Mouse (Mus musculus) layer of hippocampus, postnatal 10 days (tissue): ENCODE data around the gene Ift80. TPM values are rescaled to one million over a fixed set of nuclear protein-coding genes. Genes with fewer than 3 reads are reported as not detected.
A peak's percentile ranks its signal among the peaks of the same experiment; 100 is the strongest.
"Not testable (repeated sequence)": the region's sequence is repeated elsewhere in the genome, so short reads cannot be mapped to it uniquely, and the experiment has no call there.

Experiments
- DNase-seq, 2 experiments: peaks; one replicate each; pipeline ENCODE4 v3.0.0; 2021; ENCODE audit warnings: low spot score in 2 of 2
- total RNA-seq, 2 experiments: library from RNA; stranded (reverse); gene quantifications; 2 replicates each; pipeline ENCODE4 v1.2.3; 2021

The Ift80 gene
- total RNA-seq, 2 experiments from 2014 or later, result 13.4 to 22.5 TPM

DNA sequence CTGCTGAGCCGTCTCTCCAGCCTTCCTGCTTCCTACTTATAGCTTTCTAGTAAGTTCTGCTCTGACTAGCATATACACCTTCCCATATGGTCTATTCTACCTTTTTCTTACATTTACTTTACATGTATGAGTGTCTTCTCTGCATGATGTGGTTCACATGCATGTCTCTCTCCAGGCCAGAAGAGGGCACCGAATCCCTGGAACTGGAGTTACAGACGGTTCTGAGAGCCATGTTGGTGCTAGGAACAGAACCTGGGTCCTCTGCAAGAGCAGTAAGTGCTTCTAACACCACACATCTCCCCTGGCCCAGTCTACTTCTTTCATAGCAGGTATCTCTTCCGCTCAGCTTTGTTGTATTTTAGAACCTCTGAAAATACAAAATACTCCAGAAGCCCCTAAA is 1.6 kb downstream of the Ift80 start:
- DNase-seq, result no peak

DNA sequence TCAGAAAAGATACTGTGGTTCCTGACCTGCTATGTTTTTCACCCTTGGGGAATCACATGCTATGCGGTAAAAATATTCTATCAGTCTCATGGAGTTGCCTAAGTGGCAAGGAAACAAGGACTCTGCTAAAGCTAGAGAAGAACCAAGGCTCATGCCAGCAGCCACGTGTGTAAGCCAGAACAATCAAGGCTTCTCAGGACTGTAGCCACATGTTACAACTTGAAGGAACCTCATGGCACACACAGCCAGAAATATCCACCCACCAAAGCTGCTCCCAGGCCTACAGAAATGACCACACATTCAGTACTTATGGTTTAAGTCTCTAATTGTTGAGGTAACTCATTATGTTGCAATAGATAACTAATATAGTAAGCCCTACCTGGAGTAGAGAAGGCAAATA is 17.8 kb downstream of the Ift80 start:
- DNase-seq, result no peak

DNA sequence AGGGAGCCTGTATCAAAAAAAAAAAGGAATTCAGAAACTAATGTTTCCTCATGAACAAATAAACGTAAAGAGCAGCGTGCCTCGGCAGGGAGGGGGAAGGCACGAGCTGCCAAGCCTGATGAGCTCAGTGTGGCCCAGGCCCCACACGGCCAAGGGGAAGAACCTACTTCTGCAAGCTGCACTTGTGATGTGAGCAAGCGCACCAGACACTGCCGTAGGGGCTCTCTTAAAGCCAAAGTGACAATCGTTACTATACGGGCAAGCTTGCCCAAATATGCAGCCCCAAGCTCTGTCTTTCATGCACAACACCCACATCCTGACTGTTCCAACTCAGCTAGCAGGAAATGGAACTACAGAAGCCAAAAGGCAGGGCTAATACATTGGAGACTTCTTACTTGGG is 23.5 kb downstream of the Ift80 start:
- DNase-seq, result no peak

DNA sequence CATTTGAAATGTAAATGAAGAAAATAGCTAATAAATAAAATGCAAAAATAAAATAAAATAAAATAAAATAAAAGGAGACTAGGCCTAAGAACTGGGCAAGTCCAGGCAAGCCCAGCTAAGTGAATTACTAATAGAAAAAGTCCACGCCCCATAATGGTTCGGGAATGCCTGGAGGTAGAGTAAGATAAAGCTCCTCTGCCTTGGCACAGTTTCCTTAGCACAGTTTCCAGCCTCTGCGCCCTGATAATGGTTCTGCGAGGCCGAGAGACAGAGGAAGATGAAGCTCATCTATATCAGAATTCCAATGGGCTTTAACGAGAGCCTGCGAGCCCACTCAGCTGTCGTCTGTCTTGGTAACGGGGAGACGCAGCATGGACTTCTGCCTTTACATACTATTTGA is 25.2 kb downstream of the Ift80 start:
- DNase-seq, result no peak

DNA sequence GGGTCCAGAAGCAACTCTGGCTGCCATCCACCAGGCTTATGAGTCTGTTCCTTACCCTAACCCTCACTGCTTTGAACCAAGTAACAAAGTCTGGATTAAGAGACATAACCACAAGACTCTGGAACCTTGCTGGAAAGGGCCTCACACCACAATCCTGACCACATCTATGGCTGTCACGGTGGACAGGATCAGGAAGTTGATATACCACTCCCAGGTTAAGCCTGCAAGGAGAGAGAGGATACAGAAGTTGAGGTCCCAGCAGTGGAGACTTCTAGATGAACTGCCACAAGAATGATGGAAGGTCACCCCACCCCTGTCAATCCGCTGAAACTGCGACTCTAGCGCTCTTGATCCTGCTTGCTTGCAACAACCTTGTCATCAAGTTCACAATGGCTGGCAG is 26.7 kb downstream of the Ift80 start:
- no peak for DNase-seq

DNA sequence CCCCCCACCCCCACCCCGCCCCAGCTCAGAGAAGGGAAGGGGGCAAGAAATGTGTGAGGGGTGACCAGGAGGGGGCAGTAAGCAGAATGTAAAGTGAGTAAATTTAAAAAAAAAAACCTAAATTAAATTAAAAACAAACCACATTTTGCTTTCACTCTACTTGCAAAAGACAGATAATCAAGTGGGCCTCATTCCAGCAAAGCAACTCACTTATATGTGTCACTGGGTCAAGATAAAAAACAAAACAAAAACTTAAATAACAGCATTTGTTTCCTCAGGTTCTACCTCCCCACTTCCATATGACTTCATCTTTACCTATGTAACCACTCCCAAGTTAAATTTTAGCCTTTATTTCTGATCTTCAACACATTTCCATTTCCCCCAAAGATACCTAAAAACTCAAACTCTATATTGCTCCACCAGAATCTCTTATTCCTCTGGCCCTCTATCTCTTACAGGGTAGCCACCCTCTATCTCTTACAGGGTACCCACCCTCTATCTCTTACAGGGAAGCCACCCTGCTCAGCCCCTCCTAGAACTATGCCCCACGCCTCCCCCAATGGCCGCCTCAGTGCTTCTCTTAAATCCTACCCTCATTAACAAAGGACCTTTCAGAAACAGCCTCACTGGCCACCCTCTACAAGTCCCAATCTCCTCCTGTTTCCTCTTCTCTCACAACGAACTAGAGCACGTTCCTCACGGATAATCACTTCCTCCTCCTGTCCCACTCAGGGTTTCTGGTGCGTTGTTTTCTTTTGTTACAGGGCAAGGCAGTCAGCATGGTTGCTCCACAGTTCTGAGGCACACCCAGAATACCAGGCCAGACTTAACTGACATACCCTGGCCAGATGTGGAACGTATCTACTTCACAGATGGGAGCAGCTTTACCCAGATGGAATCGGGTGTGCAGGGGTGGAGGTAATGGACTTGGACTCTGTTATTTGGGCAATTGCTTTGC is 28.6 kb downstream of the Ift80 start:
- no peak for DNase-seq

DNA sequence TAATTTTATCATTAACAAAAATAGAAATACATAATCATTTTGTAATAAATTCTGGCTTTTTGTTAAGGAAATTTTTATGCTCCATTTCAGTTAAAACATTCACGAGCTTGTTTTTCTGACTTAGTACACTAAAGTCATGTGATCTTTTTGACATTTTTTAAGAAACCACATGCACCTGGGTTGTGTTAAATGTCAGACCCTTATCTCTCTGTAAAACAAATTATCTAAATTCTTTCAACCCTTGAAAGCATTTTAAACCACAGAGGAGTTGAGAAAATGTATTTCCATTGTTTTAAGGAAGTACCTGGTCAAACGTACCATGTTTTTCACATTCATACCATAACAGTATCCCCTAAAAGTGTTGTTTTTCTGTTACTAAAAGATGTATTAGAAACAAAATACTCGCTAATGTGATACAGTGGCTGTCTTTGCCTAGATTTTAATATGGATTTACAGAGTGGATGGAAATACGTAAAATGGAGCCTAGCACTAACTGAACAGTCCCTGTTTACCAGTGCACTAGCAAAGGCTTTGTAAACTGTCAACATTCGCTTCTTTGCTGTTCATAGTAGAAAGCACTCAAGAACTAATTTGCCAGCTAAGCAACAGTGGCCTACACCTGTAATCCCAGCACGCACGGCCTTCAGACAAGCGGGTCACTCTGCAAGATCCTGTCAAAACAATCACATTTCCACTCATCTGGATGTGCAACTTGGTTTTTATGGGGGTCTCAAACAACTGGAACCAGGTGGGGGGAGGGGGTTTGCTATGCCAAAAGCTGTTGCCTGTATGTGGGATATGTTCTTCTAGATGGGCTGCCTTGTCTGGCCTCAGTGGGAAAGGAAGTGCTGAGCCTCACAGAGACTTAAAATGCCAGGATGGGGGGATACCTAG is 29.5 kb downstream of the Ift80 start:
- DNase-seq, result no peak

DNA sequence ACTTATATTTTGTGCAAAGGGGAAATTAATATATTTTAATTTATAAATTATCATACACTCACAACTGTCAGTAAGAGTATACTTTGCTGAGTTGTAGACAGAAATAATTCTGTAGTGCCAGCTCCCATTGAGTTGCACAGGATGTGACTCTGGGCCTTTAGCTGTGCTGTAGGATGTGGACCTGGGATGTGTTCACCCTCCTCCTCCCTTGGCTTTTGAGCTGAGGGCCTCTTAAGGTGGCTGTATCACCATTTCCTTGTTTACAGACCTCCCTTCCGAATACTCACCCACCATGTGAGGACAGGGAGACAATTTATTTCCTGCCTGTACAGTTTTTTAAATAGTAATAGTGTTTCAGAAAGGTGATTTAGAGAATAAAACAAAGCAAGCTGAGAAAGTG is 30.8 kb downstream of the Ift80 start:
- DNase-seq, result no peak

DNA sequence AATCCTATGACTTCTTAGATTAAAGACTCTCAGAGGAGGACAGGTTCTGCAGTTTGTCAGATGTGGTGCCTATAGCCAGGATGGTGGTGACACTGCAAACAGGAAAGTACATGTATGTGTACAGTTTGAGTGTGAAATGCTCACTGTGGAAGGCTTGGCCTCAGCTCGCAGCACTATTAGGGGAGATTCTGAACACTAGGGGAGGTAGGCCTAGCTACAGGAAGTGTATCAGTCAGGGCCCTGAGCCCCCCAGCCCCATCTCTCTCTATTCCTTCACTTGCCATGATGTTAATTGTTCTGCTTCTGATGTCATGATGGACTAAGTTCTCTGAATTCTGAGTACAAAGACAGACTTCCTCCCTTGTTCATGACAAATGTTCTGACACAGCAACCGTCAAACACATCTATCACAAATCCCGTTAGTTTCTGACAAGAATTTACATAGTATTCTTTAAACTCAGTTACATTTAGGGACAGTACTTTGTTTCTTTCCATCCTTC is 35.2 kb downstream of the Ift80 start:
- no peak for DNase-seq

DNA sequence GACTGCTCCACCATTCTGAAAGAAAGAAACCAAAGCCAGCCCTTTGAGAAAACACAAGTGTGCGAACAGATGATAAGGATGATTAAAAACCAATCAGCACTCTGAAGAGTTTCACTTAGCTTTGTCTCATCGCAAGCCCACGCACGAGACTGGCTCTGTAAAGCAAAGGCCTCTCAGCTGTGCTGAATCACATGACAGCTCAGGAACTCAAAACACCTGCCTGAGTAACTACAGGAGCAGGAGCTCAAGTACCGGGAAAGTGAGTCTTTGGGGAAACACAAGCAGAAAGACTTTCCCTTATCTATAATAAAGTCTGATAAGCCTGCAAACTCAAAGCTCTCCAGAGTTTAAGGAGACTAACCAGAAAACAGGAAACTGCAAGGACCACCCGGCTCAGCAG is 37.0 kb downstream of the Ift80 start:
- no peak for DNase-seq

DNA sequence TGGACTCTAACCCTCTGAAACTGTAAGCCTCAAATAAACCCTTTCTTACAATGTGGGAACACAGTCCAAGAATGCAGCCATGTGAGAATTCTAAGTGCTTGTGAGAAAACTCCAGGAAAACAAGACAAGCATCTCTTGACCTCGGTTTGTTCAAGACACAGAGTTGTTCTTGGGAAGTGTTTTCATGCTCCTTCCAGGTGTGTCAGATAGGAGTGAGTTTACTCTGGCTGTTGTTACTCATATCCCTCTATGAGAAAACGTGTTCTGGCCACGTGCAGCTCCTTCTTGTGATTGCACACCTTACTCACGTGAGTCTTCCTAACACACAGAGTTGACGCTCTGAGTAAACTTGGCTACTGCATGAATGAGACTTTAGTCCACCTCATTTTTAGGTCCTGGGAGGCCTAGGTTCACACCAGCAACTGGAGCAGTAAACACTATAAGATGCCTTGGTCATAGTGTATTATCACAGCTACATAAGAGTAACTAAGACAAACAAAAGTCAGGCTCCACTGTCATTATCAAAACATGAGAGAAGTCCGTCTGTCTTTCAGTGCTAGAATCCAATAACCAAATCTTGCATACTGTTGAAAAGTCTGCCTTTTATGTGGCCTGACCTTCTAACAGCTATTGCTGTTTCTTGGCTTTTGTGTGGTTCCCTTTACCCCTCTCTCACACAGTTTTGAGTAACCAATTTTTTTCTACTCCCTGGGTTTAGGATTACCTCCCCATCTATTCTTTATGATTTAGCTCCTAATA is 37.7 kb downstream of the Ift80 start:
- DNase-seq, result no peak

DNA sequence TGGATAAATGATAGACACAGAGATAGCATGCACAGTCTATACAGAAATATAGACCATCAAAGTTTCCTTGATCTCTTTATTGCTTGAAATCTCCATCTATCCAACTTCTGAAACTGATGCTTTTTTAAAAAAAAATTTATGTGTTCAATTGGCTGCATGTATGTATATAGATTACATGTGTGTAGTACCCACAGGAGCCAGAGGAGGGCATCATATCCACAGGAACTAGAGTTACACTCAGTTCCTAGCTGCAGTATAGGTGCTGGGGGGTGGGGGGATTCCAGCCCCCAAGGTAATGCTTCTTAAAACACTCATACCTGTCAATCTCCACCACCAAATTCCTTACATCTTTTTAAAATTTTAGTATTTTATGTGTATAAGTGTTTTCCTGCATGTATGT is 39.7 kb downstream of the Ift80 start:
- no peak for DNase-seq

DNA sequence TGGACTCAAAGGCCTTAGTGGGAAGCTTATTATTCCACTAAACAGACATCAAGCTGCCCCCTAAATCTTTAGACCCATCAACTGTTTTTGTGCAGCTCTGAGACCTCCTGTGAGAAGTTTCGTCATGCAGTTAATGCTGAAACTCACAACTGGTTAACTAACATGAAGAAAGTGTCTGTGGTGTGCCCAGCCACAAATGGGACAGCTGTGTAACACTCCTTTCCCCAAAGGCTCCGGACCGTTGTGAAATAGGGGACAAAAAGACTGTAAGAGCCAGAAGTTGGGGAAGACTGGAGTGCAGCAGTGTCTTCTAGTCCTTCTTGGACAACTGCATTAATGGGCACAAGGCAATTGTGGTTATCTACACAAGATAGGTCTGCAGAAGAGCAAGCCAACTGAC is 47.0 kb downstream of the Ift80 start:
- no peak for DNase-seq

DNA sequence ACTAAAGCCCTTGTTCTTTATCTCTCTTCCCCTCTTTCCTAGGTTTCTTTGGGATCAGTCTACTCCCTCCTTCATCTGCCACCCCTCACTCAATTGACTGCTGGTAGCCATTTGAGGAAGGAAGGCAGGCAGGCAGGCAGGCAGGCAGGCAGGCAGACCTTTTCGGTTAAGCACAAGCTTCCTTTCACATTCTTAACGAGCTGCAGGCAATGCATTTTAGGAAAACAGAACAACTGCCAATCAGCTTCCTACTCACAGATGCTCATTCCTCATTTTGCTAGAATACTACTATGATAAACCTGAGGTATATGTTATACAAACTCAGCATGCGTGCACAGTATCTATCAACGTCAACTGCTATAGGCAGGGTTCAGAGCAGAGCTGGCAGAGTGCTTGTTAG is 47.9 kb downstream of the Ift80 start:
- no peak for DNase-seq

DNA sequence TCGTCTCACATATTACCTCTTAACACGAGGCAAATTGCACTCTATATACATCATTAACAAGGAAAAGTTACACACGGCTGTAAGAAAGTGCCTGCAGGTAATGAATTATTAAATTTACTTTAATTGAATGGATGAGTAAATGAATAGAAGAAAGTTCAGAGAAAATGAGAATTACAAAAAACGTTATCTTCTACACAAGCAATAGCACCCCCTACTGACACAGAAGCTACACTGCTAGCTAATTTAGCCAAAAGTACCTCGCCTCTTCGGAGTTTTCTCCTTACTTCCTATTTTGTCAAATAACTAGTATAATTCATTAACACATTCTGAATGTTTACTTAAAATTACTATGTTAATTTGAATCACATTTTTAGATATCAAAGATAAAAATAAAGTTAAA is 49.9 kb downstream of the Ift80 start:
- DNase-seq, result peak; percentile 18 to 30

DNA sequence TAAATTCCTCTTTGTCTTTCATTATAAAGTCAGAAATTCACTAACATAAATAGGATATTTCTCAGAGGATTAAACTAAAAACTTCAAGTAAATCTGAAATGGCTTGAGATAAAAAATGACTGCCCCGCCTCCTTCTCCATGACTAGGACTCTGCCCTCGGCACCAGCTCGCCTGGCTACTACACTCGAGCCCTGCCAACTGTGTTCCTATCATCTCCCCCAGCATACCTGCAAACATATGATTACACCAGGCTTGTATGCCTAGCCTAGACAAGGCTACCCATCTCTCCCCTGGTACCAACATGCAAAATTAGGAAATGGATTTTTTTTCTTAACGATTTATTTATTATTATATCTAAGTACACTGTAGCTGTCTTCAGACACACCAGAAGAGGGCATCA is 51.7 kb downstream of the Ift80 start:
- no peak for DNase-seq

DNA sequence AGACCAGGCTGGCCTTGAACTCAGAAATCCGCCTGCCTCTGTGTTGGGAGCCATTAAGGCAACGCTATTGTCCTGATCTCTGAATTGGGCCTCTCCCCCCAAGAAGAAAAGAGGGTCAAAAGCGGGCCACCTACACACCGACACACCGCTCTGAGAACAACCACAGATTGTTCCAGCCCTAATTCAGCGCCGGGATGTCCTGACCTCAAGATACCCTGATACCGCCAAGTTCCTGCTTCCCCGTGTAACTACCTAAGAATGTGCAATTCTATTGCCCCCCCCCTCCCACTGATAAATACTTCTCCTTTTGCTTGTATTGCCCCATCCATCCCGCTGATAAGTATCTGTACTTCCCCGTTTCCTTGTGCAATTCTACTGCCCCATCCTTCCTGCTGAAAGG is 52.4 kb downstream of the Ift80 start:
- not testable (repeated sequence) for DNase-seq

DNA sequence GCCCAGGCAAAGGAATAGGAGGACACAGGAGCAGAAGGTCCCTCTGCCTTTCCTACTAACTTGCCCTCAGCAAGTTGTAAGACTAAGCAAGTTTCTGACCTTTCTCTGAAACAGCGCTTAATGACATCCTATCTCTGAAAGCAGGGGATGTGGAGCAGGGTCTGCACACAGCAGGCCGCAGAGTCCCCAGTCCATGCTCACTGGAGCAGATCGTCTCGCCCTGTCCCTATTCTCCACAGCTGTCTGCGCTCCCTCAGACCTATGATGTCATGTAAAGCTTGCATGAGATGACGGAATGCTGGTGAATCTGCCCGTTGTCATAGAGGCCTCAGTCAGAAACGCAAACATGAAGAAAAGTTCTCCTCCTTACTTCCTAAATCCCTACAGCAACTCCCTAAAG is 55.0 kb downstream of the Ift80 start:
- no peak for DNase-seq

DNA sequence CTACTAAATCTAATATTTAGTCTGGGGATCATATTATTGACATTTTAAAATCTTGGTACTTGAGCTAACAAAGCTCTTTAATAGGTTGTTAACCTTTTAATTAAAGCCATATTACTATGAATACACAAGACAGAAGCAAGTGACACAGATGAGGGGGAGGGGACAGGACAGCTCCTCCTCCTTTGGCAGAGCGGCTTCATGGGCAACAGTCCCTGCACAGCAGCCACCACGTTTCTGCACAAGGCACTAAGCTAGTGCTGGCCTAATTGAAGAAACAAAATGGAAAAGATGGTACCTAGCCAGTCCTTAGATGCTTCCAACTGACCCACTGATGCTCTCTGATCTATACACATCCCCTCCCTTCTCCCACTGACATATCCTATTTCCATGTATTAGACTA is 55.5 kb downstream of the Ift80 start:
- peak; percentile 15 to 25 for DNase-seq

DNA sequence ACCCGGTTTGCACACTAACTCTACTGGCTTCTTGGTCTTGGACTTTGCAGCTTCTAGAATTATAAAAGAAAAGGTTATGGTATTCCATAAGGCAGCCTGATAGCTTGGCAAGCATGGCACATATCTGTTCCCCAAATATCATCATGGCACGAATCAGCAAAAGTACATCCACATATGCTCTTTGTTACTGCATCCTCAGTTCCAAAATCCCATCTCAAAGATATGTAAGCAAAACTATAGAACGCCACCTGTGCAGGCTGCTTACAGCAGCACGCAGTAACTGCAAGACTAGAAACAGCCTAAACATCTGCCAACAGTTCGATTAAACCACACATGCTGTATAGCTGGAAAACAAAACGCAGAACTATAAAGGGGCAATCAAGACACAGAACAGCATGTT is 62.5 kb downstream of the Ift80 start:
- DNase-seq, result no peak

DNA sequence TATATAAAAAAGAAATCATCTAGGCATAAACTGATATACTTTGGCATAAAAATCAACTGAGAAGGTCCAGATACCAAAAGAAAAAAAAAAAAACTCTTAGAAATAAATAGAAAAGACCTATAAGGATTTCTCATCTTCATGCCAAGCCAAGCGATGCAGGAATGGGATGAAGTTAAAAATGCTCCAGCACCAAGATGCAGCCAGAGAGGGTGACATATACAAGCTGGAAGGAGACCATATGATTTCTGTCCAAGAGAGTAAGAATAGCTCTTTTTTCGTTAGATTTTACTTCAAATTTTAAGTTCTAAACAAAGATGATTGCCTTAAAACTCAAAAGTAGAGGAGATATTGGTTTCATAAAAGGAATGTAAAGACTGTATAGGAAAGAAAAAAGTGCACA is 64.1 kb downstream of the Ift80 start:
- no peak for DNase-seq
